Mouse (Mus musculus) hindbrain, postnatal 0 days (tissue): ENCODE results near the gene Ccin. TPM values are rescaled to one million over a fixed set of nuclear protein-coding genes. Genes with fewer than 3 reads are reported as not detected.
A peak's percentile ranks its signal among the peaks of the same experiment; 100 is the strongest.

Experiments
- ATAC-seq: fragments of 200-750 bp; cut with Nextera tagmentation; 2 replicates; pipeline ENCODE4 v1.8.0; 2017; ENCODE audit warnings: mild to moderate bottlenecking, moderate TSS enrichment, moderate library complexity
- DNase-seq: peaks from one replicate; pipeline ENCODE4 v3.0.0-alpha.2; 2015; ENCODE audit warnings: low spot score
- H3K27ac ChIP-seq: fragments of 300-500 bp; sonication (generic); 2 replicates; pipeline ENCODE4 v1.5.1; 2014; ENCODE audit warnings: mild to moderate bottlenecking
- H3K27me3 ChIP-seq: fragments of 300-500 bp; sonication (generic); 2 replicates; pipeline ENCODE4 v1.6.1; 2014; ENCODE audit warnings: low read length, mixed read lengths; ENCODE audit not compliant: insufficient read depth
- H3K36me3 ChIP-seq: fragments of 300-500 bp; sonication (generic); 2 replicates; pipeline ENCODE4 v1.6.1; 2014; ENCODE audit warnings: low read length, mixed read lengths; ENCODE audit not compliant: insufficient read depth
- H3K4me1 ChIP-seq: fragments of 300-500 bp; sonication (generic); 2 replicates; pipeline ENCODE4 v1.6.1; 2014; ENCODE audit warnings: antibody characterized with exemption, low read length, mixed read lengths; ENCODE audit not compliant: insufficient read depth
- H3K4me2 ChIP-seq: fragments of 300-500 bp; sonication (generic); 2 replicates; pipeline ENCODE4 v1.6.1; 2014; ENCODE audit warnings: low read depth, mild to moderate bottlenecking, low read length, moderate library complexity, mixed read lengths
- H3K4me3 ChIP-seq: fragments of 300-500 bp; sonication (generic); 2 replicates; pipeline ENCODE4 v1.5.1; 2014; ENCODE audit warnings: low read length
- H3K9ac ChIP-seq: fragments of 300-500 bp; sonication (generic); replicated peaks from 2 replicates; pipeline ENCODE4 v1.6.1; 2014; ENCODE audit warnings: mild to moderate bottlenecking, low read length, moderate library complexity, mixed read lengths
- H3K9me3 ChIP-seq: fragments of 300-500 bp; sonication (generic); 2 replicates; pipeline ENCODE4 v1.6.1; 2016; ENCODE audit warnings: low read length, mixed read lengths
- CTCF ChIP-seq: IDR thresholded peaks from 2 replicates; pipeline ENCODE4 v1.5.1; 2016; ENCODE audit warnings: antibody characterized with exemption, control low read depth, low read depth
- WGBS: fragments of 180-500 bp; shearing (Covaris S2); extraction: QIAGEN DNeasy Blood & Tissue Kit; methylation state at CpG from one replicate; pipeline ENCODE4 v1.1.7; 2014; 5-methylcytosine and 5-hydroxymethylcytosine counted together
- polyA plus RNA-seq: library from polyadenylated mRNA; unstranded; fragments of >200 nt; fragmentation: Nextera tagmentation; extraction: Ambion mirVana; gene quantifications from 2 replicates; pipeline ENCODE4 v1.2.1, GENCODE M21; 2015
- total RNA-seq: library from RNA; depleted of rRNA; stranded (reverse); fragments of >200 nt; gene quantifications from 2 replicates; pipeline ENCODE4 v1.2.3, GENCODE M21; 2014

Gene Ccin
- total and polyA plus RNA-seq, 2 experiments from 2014 or later, result not detected

GRCm38 (mm10) chr4:43965856-43966535, 17.3 kb upstream of the Ccin start:
- no peak for TF ChIP-seq CTCF
- no peak overlapping the region for H3K9ac ChIP-seq
- no peak overlapping the region for H3K4me3 ChIP-seq
- no peak overlapping the region for H3K27ac ChIP-seq
- WGBS, result 85% methylated on average over 7 of the region's 7 CpGs
- DNase-seq (no peak), ATAC-seq (no peak)
- H3K4me1 ChIP-seq, result peaks cover 4% of the 10 kb centered on the region; the same call in 1 of the 2 replicates
- H3K4me2 ChIP-seq, result no peak overlapping the region
- no peaks in the 10 kb centered on the region for H3K27me3 ChIP-seq
- no peaks in the 10 kb centered on the region for H3K36me3 ChIP-seq
- H3K9me3 ChIP-seq, result no peaks in the 10 kb centered on the region

DNA sequence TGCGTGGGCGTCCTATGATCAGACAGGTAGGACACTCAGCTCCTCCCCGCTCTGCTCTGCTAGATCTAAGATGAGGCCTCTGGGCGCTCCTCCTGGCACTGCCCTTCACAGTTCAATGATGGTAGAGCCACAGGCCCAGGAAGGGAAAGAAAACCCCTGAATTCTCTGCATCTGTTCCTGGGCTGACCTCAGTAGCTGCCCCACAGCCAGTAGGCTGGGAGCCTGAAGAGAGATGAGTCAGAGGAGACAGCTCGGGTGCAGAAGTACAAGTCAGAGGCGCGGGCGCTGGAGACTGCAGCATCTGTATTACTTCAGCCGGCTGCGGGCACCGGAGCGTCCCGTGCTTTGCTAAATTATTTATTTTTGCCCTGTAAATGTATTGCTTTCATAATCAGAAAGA, 14.6 kb upstream of the Ccin start:
- no peak for DNase-seq
- no peak overlapping the region for H3K4me3 ChIP-seq
- TF ChIP-seq CTCF, result no peak
- 60% methylated on average over 13 of the region's 13 CpGs for WGBS
- H3K9ac ChIP-seq, result no peak overlapping the region
- ATAC-seq, result no peak
- H3K9me3 ChIP-seq, result no peaks in the 10 kb centered on the region
- no peaks in the 10 kb centered on the region for H3K36me3 ChIP-seq
- H3K4me2 ChIP-seq, result no peak overlapping the region
- H3K27me3 ChIP-seq, result no peaks in the 10 kb centered on the region
- H3K4me1 ChIP-seq, result peaks cover 4% of the 10 kb centered on the region; the same call in 1 of the 2 replicates
- H3K27ac ChIP-seq, result no peak overlapping the region

GRCm38 (mm10) chr4:43969373-43969772, 13.9 kb upstream of the Ccin start:
- DNase-seq (no peak), ATAC-seq (no peak)
- Histone ChIP-seq H3K27me3 (no peaks in the 10 kb centered on the region), H3K27ac (no peak overlapping the region), H3K4me1 (peaks cover 4% of the 10 kb centered on the region; the same call in 1 of the 2 replicates), H3K9ac (no peak overlapping the region), H3K36me3 (no peaks in the 10 kb centered on the region), H3K4me3 (no peak overlapping the region), H3K9me3 (no peaks in the 10 kb centered on the region), H3K4me2 (no peak overlapping the region)
- no peak for TF ChIP-seq CTCF
- 29% methylated on average over 4 of the region's 4 CpGs for WGBS

DNA sequence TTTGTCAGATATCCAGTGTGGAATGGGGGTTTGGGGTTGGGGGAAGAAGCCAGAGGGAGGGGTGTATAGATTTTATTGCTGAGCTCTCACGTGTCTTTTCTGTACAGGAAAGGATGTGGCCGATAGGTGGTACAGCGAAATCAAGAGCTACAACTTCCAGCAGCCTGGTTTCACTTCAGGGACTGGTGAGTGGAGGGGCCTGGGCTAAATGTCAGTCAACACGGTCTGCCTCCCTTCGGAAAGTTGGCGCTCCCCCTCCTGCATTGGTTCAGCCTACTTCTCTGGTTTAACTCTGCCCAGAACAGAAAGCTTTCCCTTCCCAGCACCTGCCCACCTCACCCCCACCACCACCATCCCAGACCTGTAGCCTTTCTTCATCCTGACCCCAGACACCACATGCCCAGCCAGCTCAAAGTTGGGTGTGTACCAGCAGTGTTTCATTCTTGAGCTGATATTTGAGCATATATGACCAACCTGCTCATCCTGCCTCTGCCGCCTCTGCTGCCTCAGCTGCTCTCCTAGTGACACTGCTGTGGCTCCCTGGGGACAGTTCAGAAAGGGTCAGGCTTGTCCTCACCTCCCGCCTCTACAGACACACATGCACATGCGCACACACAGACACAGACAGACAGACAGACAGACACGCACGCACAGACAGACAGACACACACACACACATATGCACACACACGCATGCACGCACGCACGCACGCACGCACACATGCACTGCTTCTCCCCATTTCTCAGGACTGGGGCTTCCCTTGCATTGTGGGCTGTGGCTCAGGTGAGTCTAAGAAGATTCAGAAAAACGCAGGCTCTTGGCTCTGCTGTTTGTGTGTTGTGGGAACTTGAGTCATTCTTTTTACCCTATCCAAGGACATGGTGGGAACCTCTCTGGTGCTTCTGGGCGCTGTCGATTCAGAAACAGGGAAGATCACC, 12.6 kb upstream of the Ccin start:
- ATAC-seq (no peak), DNase-seq (no peak)
- WGBS, result 84% methylated on average over 20 of the region's 20 CpGs

GRCm38 (mm10) chr4:43971541-43972136, 11.6 kb upstream of the Ccin start:
- ATAC-seq, result no peak; the same call in 1 of the 2 replicates
- no peaks in the 10 kb centered on the region for H3K9me3 ChIP-seq
- H3K9ac ChIP-seq, result no peak overlapping the region
- no peaks in the 10 kb centered on the region for H3K36me3 ChIP-seq
- peak overlapping the region; percentile 51 for H3K27ac ChIP-seq
- no peaks in the 10 kb centered on the region for H3K27me3 ChIP-seq
- H3K4me1 ChIP-seq, result peaks cover 4% of the 10 kb centered on the region; the same call in 1 of the 2 replicates
- no peak overlapping the region for H3K4me3 ChIP-seq
- TF ChIP-seq CTCF, result no peak
- WGBS, result 68% methylated on average over 9 of the region's 9 CpGs
- no peak for DNase-seq
- no peak overlapping the region for H3K4me2 ChIP-seq

More for the DNA sequence above, 12.6 kb upstream of the Ccin start:
- no peak overlapping the region for H3K27ac ChIP-seq
- H3K36me3 ChIP-seq, result no peaks in the 10 kb centered on the region
- no peaks in the 10 kb centered on the region for H3K27me3 ChIP-seq
- no peak overlapping the region for H3K4me2 ChIP-seq
- peaks cover 4% of the 10 kb centered on the region; the same call in 1 of the 2 replicates for H3K4me1 ChIP-seq
- H3K9me3 ChIP-seq, result no peaks in the 10 kb centered on the region
- TF ChIP-seq CTCF, result no peak
- no peak overlapping the region for H3K4me3 ChIP-seq
- H3K9ac ChIP-seq, result no peak overlapping the region

DNA sequence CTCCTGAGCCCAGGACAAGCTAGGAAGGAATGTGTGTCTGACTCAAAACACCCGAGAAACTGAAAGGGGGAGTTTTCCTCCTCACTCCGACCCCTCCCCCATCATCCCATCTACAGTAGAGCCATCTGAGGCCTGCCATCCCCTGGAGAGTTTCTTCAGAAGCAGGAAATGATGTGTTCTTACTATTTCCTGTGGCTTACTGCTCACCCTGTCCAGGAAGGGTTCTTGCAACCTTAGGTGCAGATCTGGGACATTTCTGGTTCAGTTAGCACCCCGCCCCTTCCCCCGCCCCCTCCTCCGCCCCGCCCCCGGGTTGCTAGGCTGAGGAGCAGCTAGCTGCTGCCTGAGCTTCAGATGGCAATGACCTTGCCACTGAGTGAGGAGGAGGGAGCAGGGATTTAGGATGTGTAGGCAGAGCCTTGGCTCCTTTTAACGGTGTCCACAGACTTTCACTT, 11.1 kb upstream of the Ccin start:
- Histone ChIP-seq H3K9me3 (no peaks in the 10 kb centered on the region), H3K4me2 (no peak overlapping the region), H3K4me1 (peaks cover 4% of the 10 kb centered on the region; the same call in 1 of the 2 replicates), H3K27ac (peak overlapping the region; percentile 51), H3K27me3 (no peaks in the 10 kb centered on the region), H3K36me3 (no peaks in the 10 kb centered on the region), H3K4me3 (no peak overlapping the region), H3K9ac (no peak overlapping the region)
- WGBS, result 7% methylated on average over 8 of the region's 8 CpGs
- DNase-seq (peak; percentile 27), ATAC-seq (peak; percentile 46)
- TF ChIP-seq CTCF, result no peak
